Mouse (Mus musculus) forebrain, embryonic 11.5 days (tissue): ENCODE measurements around the gene BC035947. TPM values are rescaled to one million over a fixed set of nuclear protein-coding genes. Genes with fewer than 3 reads are reported as not detected.

Experiments
- ATAC-seq: fragments of 200-750 bp; cut with Nextera tagmentation; replicated peaks from 2 replicates; pipeline ENCODE4 v1.8.0; 2017; ENCODE audit warnings: moderate TSS enrichment; ENCODE audit not compliant: low FRiP score
- DNase-seq: peaks from one replicate; pipeline ENCODE4 v3.0.0-alpha.2; 2017; ENCODE audit warnings: low spot score
- H3K27ac ChIP-seq: fragments of 300-500 bp; sonication (generic); 2 replicates; pipeline ENCODE4 v1.5.1; 2014; ENCODE audit warnings: low read depth, low read length
- H3K27me3 ChIP-seq: fragments of 300-500 bp; sonication (generic); 2 replicates; pipeline ENCODE4 v1.6.1; 2014; ENCODE audit warnings: mild to moderate bottlenecking, low read length, mixed read lengths; ENCODE audit not compliant: control insufficient read depth, insufficient read depth
- H3K36me3 ChIP-seq: fragments of 300-500 bp; sonication (generic); 2 replicates; pipeline ENCODE4 v1.6.1; 2014; ENCODE audit warnings: mild to moderate bottlenecking, low read length, moderate library complexity, mixed read lengths; ENCODE audit not compliant: control insufficient read depth, insufficient read depth
- H3K4me1 ChIP-seq: fragments of 300-500 bp; sonication (generic); replicated peaks from 2 replicates; pipeline ENCODE4 v1.6.1; 2014; ENCODE audit warnings: low read length, mixed read lengths; ENCODE audit not compliant: control insufficient read depth, insufficient read depth
- H3K4me2 ChIP-seq: fragments of 300-500 bp; sonication (generic); 2 replicates; pipeline ENCODE4 v1.6.1; 2014; ENCODE audit warnings: low read depth, mild to moderate bottlenecking, low read length, moderate library complexity, mixed read lengths; ENCODE audit not compliant: severe bottlenecking
- H3K4me3 ChIP-seq: fragments of 300-500 bp; sonication (generic); 2 replicates; pipeline ENCODE4 v1.5.1; 2014; ENCODE audit warnings: low read depth, low read length
- H3K9ac ChIP-seq: fragments of 300-500 bp; sonication (generic); 2 replicates; pipeline ENCODE4 v1.6.1; 2014; ENCODE audit warnings: low read length
- H3K9me3 ChIP-seq: fragments of 300-500 bp; sonication (generic); 2 replicates; pipeline ENCODE4 v1.6.1; 2016; ENCODE audit warnings: low read length, mixed read lengths; ENCODE audit not compliant: control insufficient read depth
- WGBS: fragments of 180-500 bp; shearing (Covaris S2); extraction: QIAGEN DNeasy Blood & Tissue Kit; methylation state at CpG from one replicate; pipeline ENCODE4 v1.1.7; 2014; 5-methylcytosine and 5-hydroxymethylcytosine counted together
- polyA plus RNA-seq: library from polyadenylated mRNA; unstranded; fragments of >200 nt; fragmentation: Nextera tagmentation; extraction: Ambion mirVana; gene quantifications from 2 replicates; pipeline ENCODE4 v1.2.1, GENCODE M21; 2014

BC035947 gene
- polyA plus RNA-seq, 1 experiment from 2014 or later: 0.65 TPM

GRCm38 (mm10) chr1:78484361-78484760, 27.6 kb downstream of the BC035947 start:
- ATAC-seq: no peak
- no peaks in the 10 kb centered on the region for H3K9me3 ChIP-seq
- H3K4me3 ChIP-seq: no peak overlapping the region
- WGBS: 43% methylated on average over 2 of the region's 2 CpGs
- H3K27me3 ChIP-seq: no peaks in the 10 kb centered on the region
- no peak for DNase-seq
- H3K9ac ChIP-seq: no peak overlapping the region
- H3K27ac ChIP-seq: no peak overlapping the region
- no peaks in the 10 kb centered on the region for H3K36me3 ChIP-seq
- peaks cover 7% of the 10 kb centered on the region; the same call in 1 of the 2 replicates for H3K4me1 ChIP-seq
- H3K4me2 ChIP-seq: no peak overlapping the region

DNA sequence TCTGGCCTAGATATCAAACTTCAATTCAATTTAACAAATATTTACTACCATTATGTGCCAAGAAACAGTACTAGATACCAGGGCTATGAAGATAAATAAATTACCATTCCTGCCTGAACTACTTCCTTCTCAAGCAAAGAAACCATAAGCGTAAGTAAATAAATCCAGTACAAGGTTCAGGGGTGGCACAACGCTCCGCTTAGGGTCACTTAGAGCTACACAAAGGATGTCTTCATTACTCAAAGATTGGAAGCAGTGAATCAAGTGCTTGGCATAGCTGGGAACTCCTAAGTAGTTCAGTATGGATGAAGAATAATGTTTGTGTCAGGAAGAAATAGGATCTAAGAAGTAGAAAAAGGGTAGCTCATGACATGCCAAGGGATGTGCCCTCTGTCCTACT, 28.5 kb downstream of the BC035947 start:
- Histone ChIP-seq H3K4me2 (no peak overlapping the region), H3K27me3 (no peaks in the 10 kb centered on the region), H3K36me3 (no peaks in the 10 kb centered on the region), H3K27ac (no peak overlapping the region), H3K9me3 (no peaks in the 10 kb centered on the region), H3K9ac (no peak overlapping the region), H3K4me3 (no peak overlapping the region), H3K4me1 (peaks cover 7% of the 10 kb centered on the region; the same call in 1 of the 2 replicates)
- WGBS: 89% methylated on average over 3 of the region's 3 CpGs
- DNase-seq: no peak
- no peak for ATAC-seq

- DNase-seq (no peak), ATAC-seq (no peak)
- Histone ChIP-seq H3K27me3 (no peaks in the 10 kb centered on the region), H3K9ac (no peak overlapping the region), H3K4me2 (no peak overlapping the region), H3K9me3 (no peaks in the 10 kb centered on the region), H3K27ac (no peak overlapping the region), H3K4me1 (no peaks in the 10 kb centered on the region), H3K4me3 (no peak overlapping the region), H3K36me3 (peaks cover 3% of the 10 kb centered on the region; the same call in 1 of the 2 replicates)
- 90% methylated on average over 5 of the region's 5 CpGs for WGBS
Observed at GRCm38 (mm10) chr1:78472441-78472840, 39.5 kb downstream of the BC035947 start.

DNA sequence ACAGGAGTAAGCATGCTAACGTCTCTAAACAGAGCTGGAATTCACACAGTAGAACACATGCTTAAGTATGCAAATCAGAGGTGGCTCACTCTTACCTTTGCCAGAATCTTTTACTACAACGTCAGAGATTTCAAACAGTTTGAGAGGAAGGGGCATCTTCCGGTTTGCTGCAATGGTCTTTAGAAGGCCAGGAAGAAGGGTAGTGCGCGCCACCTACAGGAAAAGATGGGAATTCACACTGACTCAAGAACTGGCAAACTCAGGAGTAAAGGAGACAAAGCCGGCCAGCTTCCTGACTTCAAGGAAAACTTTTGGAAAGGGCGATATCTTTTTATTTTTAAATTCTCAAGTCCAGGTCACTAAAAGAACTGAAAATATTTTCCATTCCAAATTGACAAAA, 57.3 kb downstream of the BC035947 start:
- no peaks in the 10 kb centered on the region for H3K36me3 ChIP-seq
- no peaks in the 10 kb centered on the region for H3K27me3 ChIP-seq
- no peaks in the 10 kb centered on the region for H3K4me1 ChIP-seq
- H3K9me3 ChIP-seq: no peaks in the 10 kb centered on the region
- H3K4me2 ChIP-seq: no peak overlapping the region
- H3K27ac ChIP-seq: no peak overlapping the region
- H3K9ac ChIP-seq: no peak overlapping the region
- WGBS: 34% methylated on average over 7 of the region's 7 CpGs
- no peak overlapping the region for H3K4me3 ChIP-seq
- DNase-seq: peak; percentile 63
- ATAC-seq: no peak

DNA sequence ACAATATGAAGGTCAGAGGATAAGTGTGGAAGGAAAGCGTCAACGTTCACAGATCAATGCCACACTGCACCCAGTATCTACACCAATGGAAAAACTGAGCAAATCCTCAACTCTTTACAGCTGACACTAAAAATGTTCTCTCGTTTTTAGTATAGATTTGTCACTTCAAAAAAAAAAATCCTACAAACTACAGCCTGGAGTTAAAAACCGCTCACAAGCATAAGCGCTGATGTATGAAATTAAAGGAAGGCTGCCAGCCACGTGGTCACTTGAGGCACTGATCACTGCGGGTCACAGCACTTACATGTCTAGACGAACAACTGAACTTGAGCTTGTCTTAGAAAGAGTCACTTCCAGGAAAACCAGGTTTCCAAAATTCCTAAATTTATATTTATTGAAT, 58.1 kb downstream of the BC035947 start:
- Histone ChIP-seq H3K4me3 (no peak overlapping the region), H3K4me2 (no peak overlapping the region), H3K9me3 (no peaks in the 10 kb centered on the region), H3K36me3 (no peaks in the 10 kb centered on the region), H3K4me1 (no peaks in the 10 kb centered on the region), H3K27ac (no peak overlapping the region), H3K9ac (no peak overlapping the region), H3K27me3 (no peaks in the 10 kb centered on the region)
- no peak for DNase-seq
- 93% methylated on average over 8 of the region's 8 CpGs for WGBS
- ATAC-seq: no peak

GRCm38 (mm10) chr1:78452544-78452943, 59.4 kb downstream of the BC035947 start:
- DNase-seq: no peak
- Histone ChIP-seq H3K9ac (no peak overlapping the region), H3K4me1 (no peaks in the 10 kb centered on the region), H3K9me3 (no peaks in the 10 kb centered on the region), H3K27me3 (no peaks in the 10 kb centered on the region), H3K36me3 (no peaks in the 10 kb centered on the region), H3K27ac (no peak overlapping the region), H3K4me3 (no peak overlapping the region), H3K4me2 (no peak overlapping the region)
- WGBS: 92% methylated on average over 6 of the region's 6 CpGs
- no peak for ATAC-seq

DNA sequence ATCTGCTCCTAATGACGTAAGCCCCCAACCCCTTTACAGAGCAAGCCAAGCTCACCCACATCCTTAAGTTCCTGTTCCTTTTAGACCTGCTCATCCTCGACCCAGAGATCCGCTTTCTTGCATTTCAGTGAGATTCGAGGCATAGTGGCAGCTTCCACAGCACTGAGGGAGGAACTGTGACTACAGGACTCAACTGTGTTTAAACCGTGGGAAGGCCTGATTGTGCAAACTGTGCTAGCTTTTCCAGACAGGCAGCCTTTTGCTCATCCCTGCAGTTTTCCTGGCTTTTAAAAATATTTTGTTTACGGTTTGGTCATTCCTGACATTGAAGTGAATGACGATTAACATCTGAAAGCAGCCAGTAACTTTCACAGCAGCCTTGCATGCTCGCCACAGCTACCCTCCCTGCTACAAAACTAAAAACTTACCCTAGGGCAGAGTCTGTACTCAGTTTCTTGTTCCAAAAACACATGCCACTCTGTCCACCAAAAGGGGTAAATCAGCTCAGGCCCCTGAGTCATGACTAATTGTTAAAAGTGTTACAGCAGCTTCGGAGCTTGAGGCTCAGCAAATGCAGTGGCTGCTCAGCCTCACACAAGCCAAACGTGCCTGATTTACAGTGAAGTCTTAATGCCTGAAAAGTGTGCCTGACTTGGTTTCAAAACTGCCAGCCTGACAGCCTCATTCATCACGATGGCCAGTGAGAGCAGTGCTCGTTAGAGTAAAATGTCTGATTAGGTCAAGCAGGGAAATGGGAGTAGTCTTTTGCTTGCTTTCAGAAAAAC, 60.7 kb downstream of the BC035947 start:
- no peak for DNase-seq
- WGBS: 77% methylated on average over 12 of the region's 12 CpGs
- Histone ChIP-seq H3K27me3 (no peaks in the 10 kb centered on the region), H3K9me3 (no peaks in the 10 kb centered on the region), H3K4me2 (no peak overlapping the region), H3K4me3 (no peak overlapping the region), H3K36me3 (no peaks in the 10 kb centered on the region), H3K4me1 (no peaks in the 10 kb centered on the region), H3K9ac (no peak overlapping the region), H3K27ac (no peak overlapping the region)
- no peak for ATAC-seq

DNA sequence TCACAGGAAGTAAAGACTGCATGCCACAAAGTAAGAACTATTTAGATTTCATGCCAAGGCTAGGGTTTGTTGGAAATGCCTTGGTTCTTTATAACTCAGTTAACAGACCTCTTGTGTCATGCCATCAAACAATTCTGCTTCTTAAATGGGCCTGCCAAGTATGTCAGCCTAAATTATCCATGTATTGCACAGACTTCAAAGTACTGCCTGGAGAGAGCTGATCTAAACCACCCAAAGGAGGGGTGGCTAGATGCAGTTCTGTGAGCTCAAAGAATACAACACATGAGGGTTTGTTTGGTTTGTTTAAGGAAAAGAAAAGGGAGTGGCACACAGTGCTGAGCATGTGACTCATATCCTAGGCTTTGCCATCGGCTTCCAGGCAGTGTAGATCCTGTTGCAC, 63.9 kb downstream of the BC035947 start:
- no peaks in the 10 kb centered on the region; the same call in 1 of the 2 replicates for H3K36me3 ChIP-seq
- WGBS: 64% methylated on average over 1 of the region's 1 CpGs
- no peak overlapping the region for H3K4me3 ChIP-seq
- H3K4me2 ChIP-seq: no peak overlapping the region
- no peak overlapping the region for H3K27ac ChIP-seq
- no peaks in the 10 kb centered on the region for H3K27me3 ChIP-seq
- H3K4me1 ChIP-seq: no peaks in the 10 kb centered on the region
- ATAC-seq (peak; percentile 60; the same call in 1 of the 2 replicates), DNase-seq (no peak)
- H3K9me3 ChIP-seq: no peaks in the 10 kb centered on the region
- H3K9ac ChIP-seq: no peak overlapping the region
